Mouse (Mus musculus): ENCODE data around the gene Wscd1. TPM values are rescaled to one million over a fixed set of nuclear protein-coding genes. Genes with fewer than 3 reads are reported as not detected.

The Wscd1 gene
- polyA plus RNA-seq (2014; fragmentation: Nextera tagmentation; extraction: Ambion mirVana) = 3.3 and 3.6 TPM in 2 replicates

- peak within 1 kb of the TSS; percentile 51 for H3K4me3 ChIP-seq (ENCODE audit: low read depth, low read length)
- H3K36me3 ChIP-seq (ENCODE audit: control insufficient read depth, insufficient read depth, low read length) = no peaks in the 10 kb centered on the region
- H3K9me3 ChIP-seq (ENCODE audit: control insufficient read depth, low read length) = no peaks in the 10 kb centered on the region
- peak within 1 kb of the TSS; percentile 34; the same call in 1 of the 2 replicates for H3K9ac ChIP-seq (ENCODE audit: low read length)
- H3K27ac ChIP-seq (ENCODE audit: low read depth) = no peak within 1 kb of the TSS
- WGBS = 13% methylated on average over 5 of the region's 5 CpGs
- DNase-seq (ENCODE audit: low spot score) (no peak), ATAC-seq (replicated peaks; ENCODE audit: low FRiP score, low TSS enrichment, low read depth) (0 out of 2 replicates have a peak, but pooled peaks have one; percentile 50)
- peak within 1 kb of the TSS; percentile 80 for H3K4me2 ChIP-seq (ENCODE audit: low read length)
- peaks cover 40% of the 10 kb centered on the region for H3K27me3 ChIP-seq (replicated peaks; ENCODE audit: control insufficient read depth, insufficient read depth, low read length)
- no peaks in the 10 kb centered on the region for H3K4me1 ChIP-seq (replicated peaks; ENCODE audit: control insufficient read depth, insufficient read depth, low read length)
Observed at GRCm38 (mm10) chr11:71749671-71750070, at the start of gene Wscd1. Gene Wscd1 (plus strand): TSS chr11:71749920.

GRCm38 (mm10) chr11:71728066-71728465, 21.7 kb upstream of the Wscd1 start:
- ATAC-seq (replicated peaks; ENCODE audit: low FRiP score, low TSS enrichment, low read depth) (no peak), DNase-seq (ENCODE audit: low spot score) (no peak)
- Histone ChIP-seq H3K4me1 (replicated peaks; ENCODE audit: control insufficient read depth, insufficient read depth, low read length) (no peaks in the 10 kb centered on the region), H3K36me3 (ENCODE audit: control insufficient read depth, insufficient read depth, low read length) (no peaks in the 10 kb centered on the region), H3K9me3 (ENCODE audit: control insufficient read depth, low read length) (no peaks in the 10 kb centered on the region), H3K4me3 (ENCODE audit: low read depth, low read length) (no peak overlapping the region), H3K27ac (ENCODE audit: low read depth) (no peak overlapping the region), H3K4me2 (ENCODE audit: low read length) (no peak overlapping the region), H3K9ac (ENCODE audit: low read length) (no peak overlapping the region), H3K27me3 (replicated peaks; ENCODE audit: control insufficient read depth, insufficient read depth, low read length) (no peaks in the 10 kb centered on the region)
- 83% methylated on average over 3 of the region's 3 CpGs for WGBS

- ATAC-seq (replicated peaks; ENCODE audit: low FRiP score, low TSS enrichment, low read depth) = no peak
- H3K4me1 ChIP-seq (replicated peaks; ENCODE audit: control insufficient read depth, insufficient read depth, low read length) = no peaks in the 10 kb centered on the region
- no peak overlapping the region for H3K9ac ChIP-seq (ENCODE audit: low read length)
- no peaks in the 10 kb centered on the region for H3K36me3 ChIP-seq (ENCODE audit: control insufficient read depth, insufficient read depth, low read length)
- no peaks in the 10 kb centered on the region for H3K9me3 ChIP-seq (ENCODE audit: control insufficient read depth, low read length)
- no peaks in the 10 kb centered on the region for H3K27me3 ChIP-seq (replicated peaks; ENCODE audit: control insufficient read depth, insufficient read depth, low read length)
- H3K4me3 ChIP-seq (ENCODE audit: low read depth, low read length) = no peak overlapping the region
- DNase-seq (ENCODE audit: low spot score) = no peak
- 67% methylated on average over 3 of the region's 3 CpGs for WGBS
- H3K4me2 ChIP-seq (ENCODE audit: low read length) = no peak overlapping the region
- H3K27ac ChIP-seq (ENCODE audit: low read depth) = no peak overlapping the region
Observed at GRCm38 (mm10) chr11:71729287-71729686, 20.4 kb upstream of the Wscd1 start.

- Histone ChIP-seq H3K27me3 (replicated peaks; ENCODE audit: control insufficient read depth, insufficient read depth, low read length) (no peaks in the 10 kb centered on the region), H3K9ac (ENCODE audit: low read length) (no peak overlapping the region), H3K27ac (ENCODE audit: low read depth) (no peak overlapping the region), H3K4me2 (ENCODE audit: low read length) (no peak overlapping the region), H3K36me3 (ENCODE audit: control insufficient read depth, insufficient read depth, low read length) (no peaks in the 10 kb centered on the region), H3K4me3 (ENCODE audit: low read depth, low read length) (no peak overlapping the region), H3K9me3 (ENCODE audit: control insufficient read depth, low read length) (no peaks in the 10 kb centered on the region), H3K4me1 (replicated peaks; ENCODE audit: control insufficient read depth, insufficient read depth, low read length) (no peaks in the 10 kb centered on the region)
- DNase-seq (ENCODE audit: low spot score) = no peak
- ATAC-seq (replicated peaks; ENCODE audit: low FRiP score, low TSS enrichment, low read depth) = no peak
- WGBS = 44% methylated on average over 4 of the region's 4 CpGs
Observed at GRCm38 (mm10) chr11:71733771-71734170, 15.9 kb upstream of the Wscd1 start.

GRCm38 (mm10) chr11:71737106-71737505, 12.6 kb upstream of the Wscd1 start:
- no peak for DNase-seq (ENCODE audit: low spot score)
- Histone ChIP-seq H3K4me2 (ENCODE audit: low read length) (no peak overlapping the region), H3K4me1 (replicated peaks; ENCODE audit: control insufficient read depth, insufficient read depth, low read length) (no peaks in the 10 kb centered on the region), H3K9me3 (ENCODE audit: control insufficient read depth, low read length) (no peaks in the 10 kb centered on the region), H3K27ac (ENCODE audit: low read depth) (no peak overlapping the region), H3K36me3 (ENCODE audit: control insufficient read depth, insufficient read depth, low read length) (no peaks in the 10 kb centered on the region), H3K4me3 (ENCODE audit: low read depth, low read length) (no peak overlapping the region), H3K9ac (ENCODE audit: low read length) (no peak overlapping the region), H3K27me3 (replicated peaks; ENCODE audit: control insufficient read depth, insufficient read depth, low read length) (no peaks in the 10 kb centered on the region)
- 35% methylated on average over 5 of the region's 5 CpGs for WGBS
- ATAC-seq (replicated peaks; ENCODE audit: low FRiP score, low TSS enrichment, low read depth) = no peak

GRCm38 (mm10) chr11:71738501-71739045, 11.1 kb upstream of the Wscd1 start:
- Histone ChIP-seq H3K4me1 (replicated peaks; ENCODE audit: control insufficient read depth, insufficient read depth, low read length) (no peaks in the 10 kb centered on the region), H3K9ac (ENCODE audit: low read length) (no peak overlapping the region), H3K4me2 (ENCODE audit: low read length) (no peak overlapping the region), H3K4me3 (ENCODE audit: low read depth, low read length) (no peak overlapping the region), H3K27me3 (replicated peaks; ENCODE audit: control insufficient read depth, insufficient read depth, low read length) (no peaks in the 10 kb centered on the region), H3K27ac (ENCODE audit: low read depth) (no peak overlapping the region), H3K9me3 (ENCODE audit: control insufficient read depth, low read length) (no peaks in the 10 kb centered on the region), H3K36me3 (ENCODE audit: control insufficient read depth, insufficient read depth, low read length) (no peaks in the 10 kb centered on the region)
- DNase-seq (ENCODE audit: low spot score) (no peak), ATAC-seq (replicated peaks; ENCODE audit: low FRiP score, low TSS enrichment, low read depth) (no peak)
- 58% methylated on average over 2 of the region's 2 CpGs for WGBS

GRCm38 (mm10) chr11:71745875-71746274, 3.8 kb upstream of the Wscd1 start:
- Histone ChIP-seq H3K27ac (ENCODE audit: low read depth) (no peak overlapping the region), H3K4me3 (ENCODE audit: low read depth, low read length) (no peak overlapping the region), H3K9me3 (ENCODE audit: control insufficient read depth, low read length) (no peaks in the 10 kb centered on the region), H3K4me1 (replicated peaks; ENCODE audit: control insufficient read depth, insufficient read depth, low read length) (no peaks in the 10 kb centered on the region), H3K36me3 (ENCODE audit: control insufficient read depth, insufficient read depth, low read length) (no peaks in the 10 kb centered on the region), H3K27me3 (replicated peaks; ENCODE audit: control insufficient read depth, insufficient read depth, low read length) (peaks cover 15% of the 10 kb centered on the region), H3K4me2 (ENCODE audit: low read length) (no peak overlapping the region), H3K9ac (ENCODE audit: low read length) (no peak overlapping the region)
- DNase-seq (ENCODE audit: low spot score) (no peak), ATAC-seq (replicated peaks; ENCODE audit: low FRiP score, low TSS enrichment, low read depth) (no peak)
- 79% methylated on average over 3 of the region's 3 CpGs for WGBS

- no peak overlapping the region for H3K4me2 ChIP-seq (ENCODE audit: low read length)
- H3K27ac ChIP-seq (ENCODE audit: low read depth) = no peak overlapping the region
- no peak overlapping the region for H3K9ac ChIP-seq (ENCODE audit: low read length)
- no peaks in the 10 kb centered on the region for H3K9me3 ChIP-seq (ENCODE audit: control insufficient read depth, low read length)
- H3K4me3 ChIP-seq (ENCODE audit: low read depth, low read length) = no peak overlapping the region
- WGBS = 78% methylated on average over 7 of the region's 7 CpGs
- H3K36me3 ChIP-seq (ENCODE audit: control insufficient read depth, insufficient read depth, low read length) = no peaks in the 10 kb centered on the region
- H3K27me3 ChIP-seq (replicated peaks; ENCODE audit: control insufficient read depth, insufficient read depth, low read length) = peaks cover 33% of the 10 kb centered on the region
- ATAC-seq (replicated peaks; ENCODE audit: low FRiP score, low TSS enrichment, low read depth) (no peak), DNase-seq (ENCODE audit: low spot score) (no peak)
- H3K4me1 ChIP-seq (replicated peaks; ENCODE audit: control insufficient read depth, insufficient read depth, low read length) = no peaks in the 10 kb centered on the region
Observed at GRCm38 (mm10) chr11:71747719-71748118, 2.0 kb upstream of the Wscd1 start.

GRCm38 (mm10) chr11:71750534-71751173, 934 bp downstream of the Wscd1 start:
- ATAC-seq (replicated peaks; ENCODE audit: low FRiP score, low TSS enrichment, low read depth) (peak; percentile 86), DNase-seq (ENCODE audit: low spot score) (peak; percentile 71)
- WGBS = 2% methylated on average over 60 of the region's 60 CpGs
- Histone ChIP-seq H3K9ac (ENCODE audit: low read length) (peak overlapping the region; percentile 34; the same call in 1 of the 2 replicates), H3K4me3 (ENCODE audit: low read depth, low read length) (peak overlapping the region; percentile 51), H3K4me2 (ENCODE audit: low read length) (peak overlapping the region; percentile 80), H3K4me1 (replicated peaks; ENCODE audit: control insufficient read depth, insufficient read depth, low read length) (no peaks in the 10 kb centered on the region), H3K27ac (ENCODE audit: low read depth) (no peak overlapping the region), H3K36me3 (ENCODE audit: control insufficient read depth, insufficient read depth, low read length) (no peaks in the 10 kb centered on the region), H3K9me3 (ENCODE audit: control insufficient read depth, low read length) (no peaks in the 10 kb centered on the region), H3K27me3 (replicated peaks; ENCODE audit: control insufficient read depth, insufficient read depth, low read length) (peaks cover 40% of the 10 kb centered on the region)
